Mouse (Mus musculus) gastrocnemius, adult 2 months (tissue): ENCODE data around the gene Oas3. TPM values are rescaled to one million over a fixed set of nuclear protein-coding genes. Genes with fewer than 3 reads are reported as not detected.
A peak's percentile ranks its signal among the peaks of the same experiment; 100 is the strongest.
"Not testable (repeated sequence)": the region's sequence is repeated elsewhere in the genome, so short reads cannot be mapped to it uniquely, and the experiment has no call there.

Source experiments
- DNase-seq: peaks from one replicate; pipeline ENCODE4 v3.0.0; 2022
- H3K27ac ChIP-seq: fragments of 200-600 bp; 2 replicates; pipeline ENCODE4 v1.8.1; 2022; ENCODE audit warnings: mild to moderate bottlenecking
- H3K4me3 ChIP-seq: fragments of 200-600 bp; 2 replicates; pipeline ENCODE4 v1.8.1; 2022; ENCODE audit warnings: mild to moderate bottlenecking, moderate library complexity
- CTCF ChIP-seq: fragments of 200-600 bp; IDR thresholded peaks from 2 replicates; pipeline ENCODE4 v1.8.1; 2022; ENCODE audit warnings: antibody characterized with exemption, mild to moderate bottlenecking, moderate library complexity
- intact Hi-C: fragments of 180-260 bp; cut with DNase I; formaldehyde crosslinking; loops from one replicate; pipeline ENCODE4 v1.15.1; 2025
- long read RNA-seq, 2 experiments: library from polyadenylated mRNA; stranded (forward); transcript quantifications; one replicate each; pipeline ENCODE4 v2.0.0; 2021
- total RNA-seq, 2 experiments: library from RNA; stranded (reverse); gene quantifications; 2 replicates each; pipeline ENCODE4 v1.2.3; 2021

The Oas3 gene
- under 1 TPM in 1 of 2 experiments, not detected in 1; 0.06 TPM for total RNA-seq
- long read RNA-seq, experiment 1: 0 reads
- long read RNA-seq, experiment 2: 0 reads

DNA sequence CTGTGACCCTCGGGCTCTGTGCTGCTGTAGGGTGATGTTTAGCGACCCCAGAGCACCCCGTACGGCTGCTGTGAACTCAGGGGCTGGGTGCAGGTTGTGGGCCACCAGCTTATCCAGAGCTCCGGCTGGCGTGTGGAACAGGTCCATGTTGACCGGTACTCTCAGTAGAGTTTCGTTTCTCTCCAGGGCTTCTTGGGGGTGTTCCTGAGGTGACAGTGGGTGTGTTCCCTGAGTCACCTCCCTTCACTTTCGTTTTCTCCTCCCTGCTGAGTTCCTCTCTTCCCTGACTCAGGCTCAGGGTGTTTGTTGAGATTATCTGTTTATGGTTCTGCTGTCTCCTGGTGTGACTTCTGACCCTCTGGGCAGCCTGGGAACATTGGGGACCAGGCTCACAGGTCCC lies at the start of gene Oas3:
Oas3 (minus strand) TSS at position 184 of the 400 bp plus-strand sequence.
- no peak for TF ChIP-seq CTCF
- no peak for DNase-seq
- Histone ChIP-seq H3K27ac (no peak within 1 kb of the TSS), H3K4me3 (no peak within 1 kb of the TSS)
- intact Hi-C loops: no loop called here

DNA sequence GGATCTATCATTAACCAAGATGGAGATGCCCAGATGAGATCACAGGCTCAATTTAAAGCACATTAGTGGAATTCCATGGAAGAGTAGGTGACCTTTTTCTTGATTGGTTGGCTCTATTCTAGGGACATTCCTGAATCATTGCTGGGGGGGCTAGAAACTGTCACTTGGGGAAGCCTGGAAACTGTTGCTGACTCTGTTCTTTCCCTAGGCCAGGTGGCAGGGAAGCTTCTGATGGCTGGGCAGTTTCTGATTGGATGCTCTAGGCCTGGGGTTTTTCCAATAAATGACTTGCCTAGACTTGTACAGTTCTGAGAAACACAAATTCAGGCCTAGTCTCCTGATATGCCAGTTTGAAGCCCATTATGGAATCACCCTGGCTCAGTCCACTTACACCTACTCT lies 41.5 kb upstream of the Oas3 start:
- intact Hi-C loops: no loop called here
- H3K4me3 ChIP-seq: no peak overlapping the region
- DNase-seq: no peak
- H3K27ac ChIP-seq: no peak overlapping the region
- no peak for TF ChIP-seq CTCF

DNA sequence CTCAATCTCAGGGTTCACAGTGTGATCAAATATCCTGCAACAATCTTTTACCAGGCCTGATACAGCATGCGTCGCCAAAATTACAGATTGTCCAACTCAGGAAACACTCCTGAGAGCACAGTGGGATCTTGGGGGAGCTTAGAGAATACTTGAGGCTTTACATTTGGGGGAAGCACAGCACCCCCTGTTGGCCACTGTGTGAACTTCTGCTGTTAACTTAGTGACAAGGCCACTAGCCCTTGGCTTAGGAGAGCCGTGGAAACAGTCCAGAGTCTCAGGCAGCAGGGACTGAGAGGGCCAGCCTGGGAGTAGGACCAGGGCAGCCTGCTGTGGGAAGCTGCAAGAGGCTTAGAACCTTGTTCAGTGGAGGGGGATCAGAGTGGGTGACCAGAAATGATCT lies 38.5 kb upstream of the Oas3 start:
- intact Hi-C loops: no loop called here
- no peak overlapping the region for H3K4me3 ChIP-seq
- no peak for DNase-seq
- peak; percentile 64 for TF ChIP-seq CTCF
- no peak overlapping the region for H3K27ac ChIP-seq

DNA sequence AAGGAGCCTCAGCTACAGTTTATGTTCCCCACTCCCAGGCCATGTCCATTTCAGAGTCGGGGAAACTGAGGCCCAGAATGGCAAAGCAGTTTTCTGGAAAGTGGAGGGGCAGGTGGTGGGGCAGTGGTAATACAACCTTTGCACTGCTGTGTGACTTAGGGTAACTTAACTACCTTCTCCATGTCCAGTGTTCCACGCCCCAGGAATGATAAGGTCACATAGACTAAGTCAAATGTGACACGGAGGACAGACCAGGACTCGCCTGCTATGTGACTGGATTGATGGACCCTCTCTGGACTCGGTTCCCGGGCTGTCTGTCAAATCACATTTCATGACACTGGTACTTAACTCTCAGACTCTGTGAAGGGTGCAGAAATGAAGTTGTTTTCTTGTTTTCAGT lies 35.6 kb upstream of the Oas3 start:
- Histone ChIP-seq H3K27ac (peak overlapping the region; percentile 81), H3K4me3 (peak overlapping the region; percentile 83)
- no peak for DNase-seq
- TF ChIP-seq CTCF: no peak
- intact Hi-C loops: no loop called here

DNA sequence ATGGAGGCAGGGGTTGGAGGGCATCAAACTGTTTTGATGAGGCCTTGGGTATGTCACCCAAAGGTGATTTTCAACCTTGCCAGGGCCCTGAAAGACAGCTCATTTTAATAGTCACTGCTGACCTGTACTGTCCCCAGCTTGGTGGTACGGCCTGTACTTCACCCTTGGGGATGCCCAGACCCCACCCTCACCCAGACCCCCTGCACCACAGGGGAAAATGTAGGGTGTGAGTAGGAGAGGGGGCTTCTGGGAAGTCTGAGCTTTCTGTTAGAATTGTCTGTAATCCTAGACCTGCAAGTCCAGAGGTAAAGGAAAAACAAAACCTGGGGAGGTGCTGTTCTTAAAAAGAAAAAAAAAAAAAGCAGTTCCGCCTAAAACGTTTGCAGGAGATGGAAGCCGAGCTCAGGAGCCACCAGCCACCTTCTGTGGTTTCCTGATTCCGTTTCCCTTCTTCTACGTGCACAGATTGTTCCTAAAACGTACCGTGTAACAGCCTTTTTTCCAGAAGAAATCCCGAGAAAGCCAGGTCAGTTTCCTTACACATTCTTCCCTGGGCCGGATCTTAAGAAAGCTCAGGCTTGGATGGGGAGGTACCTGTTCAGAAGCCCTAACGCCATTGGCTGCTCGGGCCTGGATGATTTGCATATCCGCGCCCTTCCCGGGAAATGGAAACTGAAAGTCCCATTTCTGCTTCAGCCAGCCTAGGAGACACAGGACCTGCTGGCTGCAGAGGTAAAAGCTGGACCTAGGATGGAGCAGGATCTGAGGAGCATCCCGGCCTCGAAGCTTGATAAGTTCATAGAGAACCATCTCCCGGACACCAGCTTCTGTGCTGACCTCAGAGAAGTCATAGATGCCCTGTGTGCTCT lies 34.7 kb upstream of the Oas3 start, which contains the start of gene Oas1c:
Oas1c (minus strand) TSS at position 564 of the 869 bp plus-strand sequence.
- Histone ChIP-seq H3K27ac (peak within 1 kb of the TSS; percentile 81), H3K4me3 (peak within 1 kb of the TSS; percentile 83)
- peak; percentile 85 for DNase-seq
- TF ChIP-seq CTCF: no peak
- intact Hi-C loops: no loop called here

DNA sequence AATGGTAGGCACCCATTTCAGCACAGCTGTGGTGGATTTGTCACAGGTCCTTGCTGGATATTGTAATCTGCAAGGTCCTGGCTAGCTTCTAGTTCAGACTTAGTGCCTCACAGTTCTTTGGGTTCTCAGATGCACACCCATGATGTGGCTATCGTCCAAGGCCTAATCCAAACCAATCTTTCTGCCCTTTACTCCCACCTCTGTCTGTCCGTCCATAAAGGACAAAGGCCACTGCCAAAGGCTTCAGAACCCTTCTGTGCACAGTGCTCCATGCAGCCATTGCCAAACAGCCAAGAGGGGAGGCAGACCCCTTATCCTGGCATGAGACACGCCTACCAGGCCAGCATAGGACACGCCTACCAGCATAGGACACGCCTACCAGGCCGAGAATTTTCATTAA lies 31.7 kb upstream of the Oas3 start:
- intact Hi-C loops: no loop called here
- no peak for TF ChIP-seq CTCF
- Histone ChIP-seq H3K27ac (no peak overlapping the region), H3K4me3 (no peak overlapping the region)
- no peak for DNase-seq

DNA sequence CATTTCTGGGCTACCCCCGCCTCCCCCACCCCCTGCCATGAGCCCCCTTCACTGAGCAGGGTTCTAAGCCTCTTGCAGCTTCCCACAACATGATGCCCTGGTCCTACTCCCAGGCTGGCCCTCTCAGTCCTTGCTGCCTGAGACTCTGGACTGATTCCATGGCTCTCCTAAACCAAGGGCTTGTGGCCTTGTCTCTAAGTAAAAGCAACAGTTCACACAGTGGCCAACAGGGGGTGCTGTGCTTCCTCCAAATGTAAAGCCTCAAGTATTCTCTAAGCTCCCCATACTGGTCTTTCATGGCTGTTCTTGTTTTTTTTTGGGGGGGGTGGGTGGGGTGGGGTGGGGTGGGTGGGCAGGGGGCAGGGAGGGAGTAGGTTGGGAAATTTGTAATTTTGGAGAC lies 29.0 kb upstream of the Oas3 start:
- intact Hi-C loops: no loop called here
- peak; percentile 58 for TF ChIP-seq CTCF
- Histone ChIP-seq H3K27ac (no peak overlapping the region), H3K4me3 (no peak overlapping the region)
- DNase-seq: peak; percentile 32

DNA sequence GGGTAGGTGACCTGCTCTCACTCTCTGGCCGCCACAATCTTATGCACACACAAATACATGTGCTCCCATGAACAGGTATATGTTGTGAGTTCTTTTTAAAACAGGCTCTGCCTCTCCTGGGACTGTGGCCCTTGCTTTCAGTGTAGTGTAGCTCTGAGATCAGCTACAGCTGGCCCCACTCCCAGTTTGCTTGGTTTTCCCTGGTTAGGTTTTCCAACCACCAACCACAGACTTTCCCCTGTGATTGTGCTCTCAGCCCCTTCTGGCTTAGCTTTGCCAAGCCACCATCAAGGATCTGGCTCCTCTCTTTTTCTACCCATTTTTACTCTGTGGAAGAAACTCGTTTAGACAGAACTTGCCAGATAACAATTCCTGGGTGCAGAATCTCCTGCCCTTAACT lies 26.1 kb upstream of the Oas3 start:
- Histone ChIP-seq H3K4me3 (no peak overlapping the region), H3K27ac (no peak overlapping the region)
- DNase-seq: no peak
- TF ChIP-seq CTCF: no peak
- intact Hi-C loops: no loop called here

DNA sequence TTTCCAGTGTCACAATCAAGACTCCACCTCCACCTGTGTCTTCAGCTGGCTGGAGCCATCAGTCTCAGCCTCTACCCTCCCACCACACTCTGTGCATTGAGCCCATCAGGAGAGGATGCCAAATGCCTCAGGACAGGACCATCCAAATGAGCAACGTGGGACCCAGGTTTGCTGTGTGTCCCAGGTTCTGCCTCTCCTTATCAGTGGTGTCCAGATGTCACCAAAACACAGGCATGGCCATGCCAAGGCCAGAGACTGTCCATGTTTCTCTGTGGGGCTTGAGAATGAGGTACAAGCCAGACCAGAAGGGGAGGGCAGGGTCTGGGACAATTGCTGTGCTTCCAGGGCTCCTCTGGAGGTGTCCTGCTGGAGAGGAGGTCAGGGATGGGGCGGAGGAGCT lies 21.5 kb upstream of the Oas3 start:
- H3K27ac ChIP-seq, DNase-seq, H3K4me3 ChIP-seq, intact Hi-C loops: not testable (repeated sequence)

DNA sequence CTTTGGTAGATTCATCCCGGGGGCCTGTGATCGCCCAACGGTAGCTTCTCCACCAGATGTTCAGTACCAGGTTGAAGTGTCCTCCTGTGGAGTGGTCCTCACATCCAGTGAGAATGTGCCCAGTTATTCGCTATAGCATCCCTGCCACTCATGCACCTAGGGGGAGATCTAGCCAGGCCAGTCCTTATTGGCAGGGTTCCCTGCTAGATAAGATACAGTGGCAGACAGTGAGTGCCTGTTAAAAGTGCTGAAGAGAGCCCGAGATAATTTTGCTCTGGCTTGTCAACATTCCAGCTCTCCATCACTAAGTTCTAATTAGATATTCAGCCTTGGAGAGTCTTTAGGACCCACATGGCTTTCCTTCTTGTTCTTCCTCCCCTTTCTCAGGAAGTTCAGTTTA lies 20.7 kb upstream of the Oas3 start:
- DNase-seq, H3K27ac ChIP-seq, H3K4me3 ChIP-seq, intact Hi-C loops: not testable (repeated sequence)

DNA sequence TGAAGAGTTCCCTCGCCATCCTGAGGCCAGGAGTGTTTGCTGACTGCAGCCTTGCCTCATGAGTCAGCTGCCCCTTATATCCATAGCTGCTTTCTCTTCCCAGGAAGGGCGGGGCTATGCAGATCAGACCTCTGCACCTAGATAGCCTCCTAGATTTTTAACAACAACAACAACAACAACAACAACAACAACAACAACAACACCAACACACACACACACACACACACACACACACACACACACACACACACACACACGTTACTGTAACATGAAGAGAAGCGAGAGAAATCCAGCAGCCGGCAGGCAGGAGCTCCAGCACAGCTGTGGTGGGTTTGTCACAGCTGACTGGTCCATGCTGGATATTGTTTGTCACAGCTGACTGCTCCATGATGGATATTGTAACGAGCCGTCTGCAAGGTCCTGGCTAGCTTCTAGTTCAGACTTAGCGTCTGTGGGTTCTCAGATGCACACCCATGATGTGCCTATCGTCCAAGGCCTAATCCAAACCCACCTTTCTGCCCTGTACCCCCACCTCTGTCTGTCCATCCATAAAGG lies 18.1 kb upstream of the Oas3 start, which contains the start of gene Oas1e:
Oas1e (minus strand) TSS at position 51 of the 555 bp plus-strand sequence.
- H3K27ac ChIP-seq, H3K4me3 ChIP-seq, DNase-seq, intact Hi-C loops: not testable (repeated sequence)

DNA sequence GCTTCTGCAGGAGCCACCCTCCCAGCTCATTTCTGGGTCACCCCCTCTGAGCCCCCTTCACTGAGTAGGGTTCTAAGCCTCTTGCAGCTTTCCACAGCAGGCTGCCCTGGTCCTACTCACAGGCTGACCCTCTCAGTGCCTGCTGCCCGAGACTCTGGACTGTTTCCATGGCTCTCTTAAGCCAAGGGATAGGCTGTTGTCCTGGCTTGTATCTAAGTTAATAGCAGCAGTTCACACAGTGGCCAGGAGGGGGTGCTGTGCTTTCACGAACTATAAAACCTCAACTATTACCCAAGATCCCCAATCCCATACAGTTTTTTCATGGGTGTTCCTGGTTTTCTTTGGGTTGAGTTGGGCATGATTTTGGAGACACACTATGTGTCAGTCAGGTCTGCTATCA lies 15.6 kb upstream of the Oas3 start:
- no peak overlapping the region for H3K4me3 ChIP-seq
- DNase-seq: no peak
- TF ChIP-seq CTCF: peak; percentile 72
- no peak overlapping the region for H3K27ac ChIP-seq
- intact Hi-C loops: no loop called here

DNA sequence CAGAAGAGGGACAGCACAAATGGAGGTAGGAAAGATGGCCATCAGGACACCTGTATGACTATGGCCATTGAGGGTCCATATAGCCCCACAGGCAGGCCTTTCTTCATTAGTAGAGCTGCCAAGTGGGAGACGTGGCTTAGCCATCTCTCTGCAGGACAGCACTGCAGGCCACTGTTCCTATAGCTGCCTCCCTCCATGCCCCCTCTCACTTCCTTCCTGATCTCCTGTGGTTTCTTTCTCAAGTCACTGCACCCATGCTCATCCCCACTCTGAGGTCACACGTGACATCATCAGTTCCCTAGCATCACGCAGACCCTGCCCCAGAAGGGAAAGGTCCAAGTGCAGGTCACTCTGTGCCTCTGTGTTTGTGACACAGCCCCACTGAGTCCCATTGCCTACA lies 9.6 kb upstream of the Oas3 start:
- intact Hi-C loops: no loop called here
- TF ChIP-seq CTCF: no peak
- Histone ChIP-seq H3K4me3 (no peak overlapping the region), H3K27ac (no peak overlapping the region)
- no peak for DNase-seq
